Mouse (Mus musculus) erythroblast, adult 5-6 weeks (primary cell): ENCODE measurements around the gene Gm3336. TPM values are rescaled to one million over a fixed set of nuclear protein-coding genes. Genes with fewer than 3 reads are reported as not detected.
A peak's percentile ranks its signal among the peaks of the same experiment; 100 is the strongest.

Experiments used
- ATAC-seq: replicated peaks from 2 replicates; pipeline ENCODE4 v1.8.0; 2016; ENCODE audit warnings: moderate number of reproducible peaks, mild to moderate bottlenecking, moderate TSS enrichment, inconsistent platforms; ENCODE audit not compliant: poor library complexity, low FRiP score, severe bottlenecking
- total RNA-seq, 2 experiments: library from RNA; stranded (forward) in 1 of 2; stranded (reverse) in 1 of 2; fragments of 150-400 nt in 1 of 2; fragments of 200-764, 138-1000 nt in 1 of 2; gene quantifications; 2 replicates each; pipeline versions ENCODE4 v1.2.3 to v1.2.4; 2015 to 2017; ENCODE audit warnings: low replicate concordance in 2 of 2

Gm3336 gene
- total RNA-seq, 2 experiments from 2014 or later = not detected

DNA sequence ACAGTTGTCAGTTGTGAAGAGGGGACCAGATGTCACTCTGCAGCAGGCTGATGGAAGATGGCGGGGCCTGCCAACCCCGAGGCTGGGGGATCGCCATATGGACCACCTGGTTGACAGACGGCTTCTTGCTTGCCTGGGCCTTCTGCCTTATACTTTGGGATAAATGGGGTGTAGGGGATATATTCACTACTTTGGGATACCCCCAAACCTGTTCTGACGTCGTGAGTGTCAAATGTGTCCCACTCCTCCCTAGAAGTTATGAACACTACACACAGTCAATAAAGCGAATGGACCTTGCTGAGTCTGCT, 39.9 kb downstream of the Gm3336 start:
- no peak for ATAC-seq

DNA sequence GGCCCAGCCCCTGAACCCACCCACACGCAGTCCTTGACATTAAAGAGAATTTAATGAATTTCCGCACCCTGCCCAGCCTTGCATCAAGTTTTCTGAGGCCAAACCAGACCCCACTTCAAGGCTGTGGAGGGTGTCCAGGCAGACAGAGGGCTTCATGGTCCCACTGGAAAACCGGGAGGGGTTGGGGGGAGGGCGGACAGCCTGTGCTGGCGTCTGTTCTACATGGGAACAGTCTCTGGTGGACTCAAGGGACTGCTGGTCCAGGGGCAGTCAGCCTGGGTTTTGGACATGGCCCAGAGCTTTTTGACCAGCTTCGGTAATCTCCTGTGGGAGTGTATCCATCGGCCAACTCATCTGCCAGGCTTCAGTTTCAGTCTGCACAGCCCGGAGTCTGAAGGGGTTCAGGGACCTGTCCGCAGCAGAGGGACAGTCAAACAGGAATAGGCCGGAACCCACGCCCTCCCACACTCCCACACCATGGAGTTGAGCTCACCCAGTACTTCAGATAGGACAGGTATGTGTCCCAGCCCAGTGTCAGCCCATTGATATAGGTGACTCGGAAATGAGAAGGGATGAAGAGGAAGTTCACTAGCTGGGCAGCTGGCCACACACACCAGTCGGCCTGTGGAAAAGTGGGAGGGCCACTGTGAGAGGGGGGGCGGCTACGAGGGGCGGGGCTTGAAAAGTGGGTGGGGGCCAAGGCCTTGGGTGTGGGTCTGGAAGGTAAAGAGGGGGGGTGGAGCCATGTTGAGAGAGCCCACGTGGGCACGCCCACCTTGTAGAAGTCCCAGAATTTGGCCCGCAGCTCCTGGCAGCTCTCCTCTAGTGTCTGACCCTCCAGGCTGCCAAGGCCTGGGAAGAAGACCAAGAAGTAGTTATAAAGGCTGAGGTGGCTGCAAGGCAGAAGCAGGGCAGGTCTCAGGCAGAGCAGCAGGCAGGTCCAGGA, 40.5 kb downstream of the Gm3336 start:
- ATAC-seq = no peak

DNA sequence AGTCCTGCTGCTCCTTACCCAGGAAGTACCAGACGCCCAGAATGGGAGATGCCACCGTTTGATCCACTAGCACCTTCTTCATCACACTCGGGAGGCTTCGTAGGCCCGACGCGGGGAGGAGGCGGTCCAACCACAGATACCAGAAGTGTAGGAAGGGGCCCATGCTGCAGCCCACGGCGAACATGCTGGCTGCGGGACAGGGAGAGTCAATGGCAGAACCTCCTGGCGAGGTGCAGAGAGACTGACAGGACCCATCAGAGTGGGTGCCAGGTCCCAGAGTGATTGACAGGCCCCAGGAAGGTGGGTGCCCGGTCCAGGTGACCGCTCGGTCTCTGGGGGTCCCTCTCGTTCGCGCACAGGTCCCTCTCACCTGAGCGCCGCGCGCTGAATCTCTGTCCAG, 42.0 kb downstream of the Gm3336 start:
- no peak for ATAC-seq

DNA sequence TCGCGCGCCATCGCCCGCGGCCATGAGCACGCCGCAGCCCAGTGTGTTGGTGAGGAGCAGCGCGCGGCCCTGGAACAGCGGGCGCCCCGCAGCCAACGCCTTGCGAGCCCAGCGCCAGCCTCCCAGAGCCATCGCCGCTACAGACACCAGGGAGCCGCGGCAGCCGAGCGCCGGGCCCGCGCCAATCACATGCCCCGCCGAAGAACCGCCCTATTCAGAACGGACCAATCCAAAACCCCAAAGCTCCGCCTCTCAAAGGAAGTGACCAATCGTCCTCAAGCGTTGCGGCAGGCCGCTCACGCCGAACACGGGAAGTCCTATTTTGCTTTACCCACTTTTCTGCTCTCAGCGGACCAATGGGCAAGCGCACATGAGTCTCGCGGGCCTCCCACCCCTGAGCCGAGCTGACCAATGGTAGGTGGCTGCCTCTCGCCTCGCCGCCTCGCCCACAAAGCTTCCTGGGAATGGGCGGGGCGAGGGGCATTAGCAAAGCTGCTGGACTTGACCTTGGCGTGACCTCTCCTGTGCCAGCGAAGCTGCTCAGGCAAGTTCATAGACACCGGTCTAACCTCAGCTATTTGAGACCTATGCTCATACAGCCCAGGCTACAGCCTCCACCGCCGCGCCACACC, 42.5 kb downstream of the Gm3336 start, which contains the start of gene Mpv17l2:
TSS of gene Mpv17l2 (minus strand) at position 172 of the 632 bp plus-strand sequence.
- ATAC-seq = peak; percentile 79

DNA sequence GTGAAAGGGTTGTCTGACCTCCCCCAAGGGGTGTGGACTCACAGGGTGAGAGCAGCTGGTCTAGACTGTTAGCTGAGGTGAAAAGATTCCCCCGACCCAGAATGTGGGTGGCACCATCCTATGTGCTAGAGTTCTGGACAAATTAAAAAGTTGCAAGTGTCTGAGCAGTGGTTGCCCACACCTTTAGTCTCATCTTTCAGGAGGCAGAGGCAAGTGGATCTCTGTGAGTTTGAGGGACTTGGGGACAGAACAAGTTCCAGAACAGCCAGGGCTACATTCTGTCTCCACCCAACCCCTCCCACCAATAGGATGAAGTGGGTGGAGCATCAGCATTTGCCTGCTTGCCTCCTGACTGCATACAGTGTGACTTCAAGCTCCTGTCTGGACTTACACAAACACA, 43.8 kb downstream of the Gm3336 start:
- peak; percentile 50 for ATAC-seq

DNA sequence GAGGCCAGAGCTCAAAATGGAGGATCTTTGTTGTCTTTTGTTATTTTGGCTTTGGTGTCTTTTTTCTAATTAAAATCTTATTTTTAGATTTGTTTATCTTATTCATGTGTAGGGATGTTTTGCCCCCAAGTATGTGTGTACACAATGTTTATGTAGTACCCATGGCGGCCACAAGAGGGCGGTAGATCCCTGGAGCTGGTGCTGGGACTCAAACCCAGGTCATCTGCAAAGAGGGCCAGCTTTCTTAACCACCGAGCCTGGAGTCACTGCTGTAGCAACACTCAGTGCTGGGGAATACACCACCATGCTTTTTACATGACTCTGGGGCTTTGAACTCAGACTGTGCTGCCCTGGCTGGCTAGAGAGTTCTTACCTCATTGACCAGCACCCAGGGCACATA, 45.0 kb downstream of the Gm3336 start:
- no peak for ATAC-seq

DNA sequence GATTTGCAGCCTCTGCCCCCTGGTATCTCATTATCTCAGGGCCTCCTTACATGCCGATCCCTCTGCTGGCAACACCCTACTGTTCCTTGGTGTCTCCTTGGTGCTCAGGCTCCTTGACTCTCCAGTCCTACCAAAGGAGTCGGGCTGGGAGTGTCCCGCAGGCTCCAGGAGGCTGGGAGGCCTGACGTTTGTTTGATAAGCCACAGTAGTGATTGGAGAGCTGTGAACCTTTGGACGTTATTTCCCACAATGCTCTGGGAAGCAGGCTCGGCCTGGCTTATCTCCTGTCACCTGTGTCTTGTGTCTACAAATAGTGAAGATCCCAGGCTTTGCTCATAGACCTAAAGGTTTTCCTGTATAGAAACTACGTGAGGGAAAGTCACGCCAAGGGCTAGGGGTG, 45.7 kb downstream of the Gm3336 start:
- ATAC-seq = peak; percentile 9

DNA sequence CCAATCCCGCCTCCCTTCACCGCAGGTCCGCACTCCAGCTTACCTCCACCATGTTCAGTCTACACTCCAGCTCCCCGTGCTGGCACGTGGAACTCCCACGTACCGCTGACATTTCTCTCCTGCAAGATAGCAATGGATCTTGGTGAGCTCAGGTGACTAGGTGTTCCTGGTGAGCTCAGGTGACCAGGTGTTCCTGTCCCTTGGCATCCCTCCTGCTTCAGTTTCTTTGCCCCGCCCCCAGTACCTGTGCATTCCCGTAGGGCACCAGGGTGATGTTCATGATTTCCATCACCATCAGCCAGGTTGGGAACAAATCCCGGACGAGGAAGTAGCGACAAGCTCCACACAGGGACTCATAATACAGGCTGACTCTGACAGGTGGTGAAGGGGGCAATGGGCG, 46.3 kb downstream of the Gm3336 start:
- no peak for ATAC-seq

DNA sequence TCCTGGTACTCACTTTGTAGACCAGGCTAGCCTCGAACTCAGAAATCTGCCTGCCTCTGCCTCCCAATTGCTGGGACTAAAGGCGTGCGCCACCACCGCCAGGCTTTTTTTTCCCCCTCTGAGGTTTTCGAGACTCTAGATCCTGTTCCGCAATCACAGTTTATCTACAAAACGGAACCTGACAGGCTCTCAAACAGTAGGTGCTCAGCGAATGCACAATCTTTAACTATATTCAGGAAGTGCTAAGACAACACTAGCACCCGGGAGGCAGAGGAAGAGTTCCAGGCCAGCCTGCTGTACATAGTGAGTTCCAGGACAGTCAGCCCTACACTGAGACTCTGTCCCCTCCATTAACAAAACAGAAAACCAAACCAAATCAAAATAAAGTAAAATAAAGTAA, 47.0 kb downstream of the Gm3336 start:
- ATAC-seq = no peak

DNA sequence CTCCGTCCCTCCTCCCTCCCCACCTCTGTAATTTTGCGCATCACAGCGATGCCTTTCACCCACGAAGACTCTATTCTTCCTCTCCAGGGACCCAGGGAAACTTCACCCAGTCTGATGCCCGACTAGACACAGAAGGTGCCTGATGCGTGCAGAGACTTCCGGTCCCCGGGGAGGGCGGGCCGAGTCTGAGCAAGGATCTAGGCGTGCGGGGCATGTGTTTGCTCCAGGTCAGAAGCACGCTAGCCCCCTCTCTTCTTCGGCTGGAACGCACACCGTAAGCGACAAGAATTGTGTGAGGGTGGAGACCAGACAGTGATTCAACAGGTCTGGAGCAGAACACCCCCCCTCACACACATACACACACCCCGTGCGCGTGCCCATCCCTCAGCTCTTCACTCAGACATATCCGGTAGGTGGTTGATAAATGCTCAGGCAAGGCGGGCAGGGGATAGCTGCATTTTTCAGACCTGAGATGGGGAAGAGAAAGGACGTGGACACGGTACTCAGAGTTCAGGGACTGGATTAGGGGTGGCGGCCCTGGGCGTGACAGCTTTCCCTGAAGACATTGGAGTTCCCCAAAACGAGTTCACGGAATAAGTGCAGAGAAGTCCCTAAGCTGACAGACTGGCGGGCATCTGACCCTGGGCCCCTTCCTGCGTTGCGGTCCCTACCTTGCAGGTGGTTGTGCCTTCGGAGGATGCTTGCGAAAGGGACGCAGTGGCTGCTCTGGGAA, 47.7 kb downstream of the Gm3336 start:
- no peak for ATAC-seq

DNA sequence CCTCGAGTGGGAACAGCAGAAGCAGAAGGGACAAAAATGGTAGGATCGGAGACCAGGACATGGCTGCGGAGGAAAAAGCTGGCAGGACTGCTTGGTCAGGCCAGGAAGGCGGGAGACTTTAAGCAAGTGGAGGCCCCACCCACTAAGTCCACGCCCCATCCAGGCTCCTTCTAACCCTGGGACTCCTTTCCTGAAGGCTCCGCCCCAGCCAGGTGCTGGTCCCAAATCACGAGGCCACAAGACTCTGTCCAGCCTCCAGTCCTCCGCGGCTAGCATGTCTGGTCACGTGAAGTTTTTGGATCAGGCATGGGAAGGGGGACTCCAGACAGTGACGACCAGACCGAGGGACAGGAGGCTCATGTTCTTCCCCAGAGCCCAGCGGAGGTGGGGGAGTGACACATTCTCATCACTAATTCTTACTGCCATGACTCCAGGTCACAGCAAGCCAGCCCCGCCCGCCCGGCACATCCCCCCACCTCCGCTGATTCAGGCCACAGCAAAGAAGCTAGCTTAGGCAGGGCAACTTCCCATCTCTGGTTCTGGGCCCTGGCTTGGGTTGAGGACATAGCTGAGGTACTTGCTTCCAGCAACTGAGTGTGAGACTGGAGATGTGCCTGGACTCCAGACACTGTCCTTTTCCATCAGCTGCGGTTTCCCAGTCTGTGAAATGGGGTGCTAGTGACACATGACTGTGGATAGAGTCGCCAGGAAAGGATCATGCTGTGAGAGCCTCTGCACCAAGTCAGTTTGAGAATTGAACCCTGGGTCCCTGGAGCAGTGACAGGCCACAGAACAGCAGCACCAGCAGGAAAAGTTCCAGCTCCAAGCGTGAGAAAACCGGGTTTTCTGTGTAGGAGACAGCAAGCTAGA, 48.5 kb downstream of the Gm3336 start:
- ATAC-seq = peak; percentile 54

DNA sequence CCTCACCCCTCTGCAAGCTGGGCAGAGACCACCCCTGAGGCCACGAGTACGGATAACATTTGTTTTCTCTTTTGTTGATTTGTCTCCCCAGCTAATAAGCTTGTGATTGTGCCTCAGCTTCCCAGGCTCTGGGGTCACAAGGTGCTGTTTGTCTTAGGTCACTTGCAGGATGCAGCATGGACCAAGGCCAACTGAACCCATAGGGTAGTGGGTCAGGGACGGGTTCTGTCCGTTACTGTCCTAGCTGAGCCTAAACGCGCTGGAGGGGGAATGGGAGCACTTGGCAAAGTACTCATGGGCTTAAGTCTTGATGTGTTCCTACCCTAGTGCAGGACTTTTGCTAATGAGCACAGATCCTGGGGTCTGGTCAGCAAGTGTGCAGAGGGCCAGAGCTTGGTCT, 49.2 kb downstream of the Gm3336 start:
- no peak for ATAC-seq

DNA sequence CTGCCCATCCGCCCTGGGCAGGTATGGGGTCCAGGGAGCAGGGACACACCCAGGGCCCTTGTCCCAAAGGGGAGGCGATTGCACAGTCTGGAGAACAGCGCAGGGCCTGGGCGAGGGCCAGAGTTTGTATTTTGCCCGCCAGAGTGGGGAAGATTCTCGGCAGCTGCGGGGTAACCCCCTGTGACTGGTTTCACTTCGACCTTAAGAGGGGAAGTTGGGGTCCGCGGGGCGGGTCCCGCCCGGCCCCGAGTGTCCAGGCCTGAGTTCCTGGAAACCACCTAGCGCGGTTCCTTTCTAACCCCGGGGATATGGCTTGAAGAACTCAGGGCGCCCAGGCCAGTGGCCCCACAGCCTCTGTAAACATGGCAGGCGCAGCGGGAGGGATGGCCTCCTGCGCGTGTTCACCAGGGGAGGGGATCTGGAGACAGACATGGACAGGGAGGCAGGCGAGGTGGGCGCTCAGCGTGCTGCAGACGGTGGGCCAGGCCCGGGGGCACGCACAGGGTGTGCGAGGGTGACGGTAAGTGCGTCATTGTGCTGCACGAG, 50.0 kb downstream of the Gm3336 start:
- ATAC-seq = no peak

DNA sequence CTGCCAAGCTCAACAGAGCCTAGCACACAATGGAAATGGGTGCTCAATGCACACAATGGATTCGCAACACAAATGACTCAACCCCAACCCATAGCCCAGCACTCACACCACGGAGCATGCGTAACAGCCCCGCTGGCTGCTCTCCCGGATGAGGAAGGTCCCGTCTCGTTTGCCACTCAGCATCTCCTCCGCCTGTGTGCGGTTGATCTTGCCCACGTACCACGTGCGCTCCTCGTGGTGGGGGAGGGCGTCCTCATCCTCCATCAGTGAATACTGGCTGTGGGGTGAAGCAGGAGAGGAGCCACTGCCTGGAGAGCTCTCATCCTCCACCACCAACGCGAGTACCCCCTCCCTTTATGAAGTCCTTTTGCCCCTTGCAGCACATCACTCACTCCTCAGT, 50.6 kb downstream of the Gm3336 start:
- ATAC-seq = no peak

DNA sequence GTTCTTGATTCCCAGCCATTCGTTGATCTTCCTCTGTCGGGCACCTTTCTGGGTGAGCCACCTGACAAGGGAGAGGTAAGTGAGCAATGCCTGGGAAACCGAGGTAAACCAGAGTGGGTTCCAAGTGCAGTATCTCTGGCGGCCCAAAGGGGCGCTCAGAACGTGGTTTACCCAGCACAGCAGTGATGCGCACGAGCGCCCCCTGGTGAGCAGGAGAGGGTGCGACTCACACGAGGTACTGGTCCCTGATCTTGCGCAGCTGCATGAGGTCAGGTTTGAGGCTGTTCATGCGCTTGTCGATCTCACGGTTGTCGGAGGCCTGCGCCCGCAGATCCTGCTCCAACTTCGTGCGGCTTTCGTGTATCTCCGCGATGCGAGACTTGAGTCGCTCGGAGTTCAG, 51.0 kb downstream of the Gm3336 start:
- ATAC-seq = peak; percentile 68

DNA sequence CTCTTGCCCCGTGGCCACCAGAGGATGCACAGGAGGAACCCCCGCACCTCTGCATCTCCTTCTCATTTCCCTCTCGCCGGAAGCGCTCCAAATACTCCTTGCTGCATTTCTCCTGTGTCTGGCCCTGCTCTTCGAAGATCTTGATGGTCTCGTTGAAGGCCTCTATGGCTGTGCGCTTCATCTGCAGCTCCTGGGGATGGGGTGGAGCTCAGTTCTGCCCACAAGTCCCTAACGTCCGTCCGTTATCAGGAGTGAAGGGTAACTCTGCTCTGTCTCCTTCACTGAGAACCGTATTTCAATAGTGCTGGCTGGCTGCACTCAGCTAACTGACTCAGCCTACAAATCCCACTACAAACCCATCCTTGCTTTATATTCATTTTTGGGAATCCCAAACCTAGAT, 51.5 kb downstream of the Gm3336 start:
- 0 out of 2 replicates have a peak, but pooled peaks have one; percentile 0 for ATAC-seq

DNA sequence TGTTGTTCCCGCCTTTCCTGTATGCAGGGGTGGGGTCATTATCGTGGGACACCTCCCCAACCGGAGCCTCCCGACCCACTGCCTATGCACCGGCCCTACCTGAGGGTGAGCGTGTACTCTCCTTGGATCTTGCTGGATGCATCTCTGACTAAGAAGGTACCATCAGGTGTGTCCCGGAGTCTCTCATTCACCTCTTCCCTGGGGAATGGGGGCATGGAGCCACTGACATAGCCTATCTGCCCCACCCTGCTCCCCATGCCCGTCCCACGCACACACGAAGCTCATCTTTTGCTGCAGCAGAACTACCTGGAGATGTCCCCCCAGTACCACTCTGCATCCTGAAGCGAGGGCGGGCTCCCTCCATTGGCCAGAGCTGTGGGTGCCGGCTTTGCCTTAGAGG, 52.4 kb downstream of the Gm3336 start:
- no peak for ATAC-seq

DNA sequence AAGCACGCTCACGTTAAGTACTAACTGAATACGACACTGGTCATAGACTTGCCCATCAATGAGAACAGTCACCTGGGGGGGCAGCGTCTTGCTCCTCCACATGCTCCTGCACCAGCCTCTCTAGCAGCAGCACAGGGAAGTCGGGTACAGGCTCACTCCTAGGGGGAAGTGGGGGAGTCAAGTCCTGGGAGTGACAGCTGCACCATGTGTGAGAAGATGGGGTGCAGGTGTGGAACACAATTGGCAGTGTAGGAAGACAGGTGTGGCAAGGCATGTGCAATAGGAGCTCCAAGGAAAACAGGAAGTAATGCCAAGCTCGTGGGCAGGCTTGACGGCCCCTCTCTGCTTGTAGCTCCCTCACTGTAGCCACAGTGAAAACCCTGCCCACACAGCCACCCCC, 52.9 kb downstream of the Gm3336 start:
- no peak for ATAC-seq

DNA sequence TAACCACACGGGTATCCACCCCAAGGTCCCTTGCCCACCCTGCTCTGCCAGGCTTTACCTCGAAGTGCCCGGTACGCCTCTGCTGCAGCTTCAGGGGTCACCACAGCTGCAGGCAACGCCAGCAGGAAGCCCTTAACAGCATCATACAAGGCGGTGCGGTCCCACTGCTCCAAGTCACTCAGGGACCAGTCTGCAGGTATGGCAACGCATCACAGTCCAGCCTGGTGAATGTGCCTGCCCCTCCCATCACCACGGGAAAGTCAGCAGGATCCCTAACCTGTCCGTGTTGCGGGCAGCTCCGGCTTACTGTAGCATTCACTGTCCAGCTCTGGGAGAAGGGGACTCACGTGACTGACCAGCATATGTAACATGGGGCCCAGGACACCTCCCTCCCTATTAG, 53.7 kb downstream of the Gm3336 start:
- no peak for ATAC-seq
